Mouse (Mus musculus): ENCODE data around the gene Rimbp2.

DNA sequence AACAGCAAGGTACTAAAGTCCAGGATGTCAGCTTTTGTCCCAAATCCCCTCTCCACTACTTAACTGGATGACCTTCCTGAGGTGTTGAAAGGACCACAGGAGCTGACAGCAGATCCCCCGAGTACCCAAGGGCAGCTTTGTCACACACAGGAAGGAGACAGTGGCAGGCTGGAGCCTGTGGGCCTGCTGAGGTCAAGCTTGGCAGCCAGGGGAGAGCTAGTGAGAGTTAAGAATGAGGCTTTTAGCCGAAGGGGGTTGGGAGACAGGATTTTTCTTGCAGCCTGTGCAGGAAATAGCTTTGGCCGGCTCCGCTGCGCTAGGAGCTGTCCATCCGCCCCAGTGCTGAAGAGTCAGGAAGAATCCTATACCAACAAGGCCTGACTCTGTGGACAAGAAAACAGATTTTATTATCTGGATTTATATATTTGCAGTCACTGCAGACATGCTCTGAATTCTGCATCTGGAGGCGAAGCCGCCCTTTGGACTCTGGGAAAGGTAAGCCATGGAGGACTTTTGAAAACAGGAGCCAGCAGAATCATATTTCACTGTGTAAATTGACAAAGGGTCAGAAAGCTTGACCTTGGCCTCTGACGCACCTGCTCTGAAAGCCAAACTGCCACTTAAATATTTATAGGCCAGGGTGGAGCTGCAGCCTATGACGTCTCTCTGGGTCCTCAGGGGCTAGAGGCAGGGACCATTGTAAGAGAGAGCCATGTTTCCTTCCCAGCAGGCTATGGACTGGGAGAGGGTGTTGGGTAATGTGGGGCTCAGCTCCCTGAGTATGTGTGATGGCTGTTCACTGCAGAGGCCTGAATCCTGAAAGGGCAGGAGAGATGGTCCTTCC, 35.9 kb downstream of the Rimbp2 start:
- TF ChIP-seq HCFC1 (IDR thresholded peaks at IDR 0.05; ENCODE audit: low read depth, low read length) = no peak
- no peak for TF ChIP-seq MXI1 (IDR thresholded peaks at IDR 0.05; ENCODE audit: low read depth, low read length)
- no peak for TF ChIP-seq CTCF (IDR thresholded peaks at IDR 0.05 in 2 of 3, conservative IDR thresholded peaks at IDR 0.05 in 1 of 3; ENCODE audit: control insufficient read depth in 1 of 3, insufficient read depth in 1 of 3, low read depth in 2 of 3, low read length in 3 of 3, poor library complexity in 1 of 3, severe bottlenecking in 1 of 3)
- no peak for TF ChIP-seq CHD1 (IDR thresholded peaks at IDR 0.05; ENCODE audit: low read depth, low read length)
- no peak for TF ChIP-seq TCF12 (IDR thresholded peaks at IDR 0.05; ENCODE audit: low read depth, low read length)
- TF ChIP-seq POLR2A (IDR thresholded peaks at IDR 0.05; ENCODE audit: control insufficient read depth in 1 of 2, insufficient read depth in 1 of 2, low read depth in 1 of 2, low read length in 2 of 2, poor library complexity in 1 of 2) = no peak
- TF ChIP-seq ZNF384 (IDR thresholded peaks at IDR 0.05; ENCODE audit: low read depth, low read length) = no peak
- no peak for TF ChIP-seq ZMIZ1 (IDR thresholded peaks at IDR 0.05; ENCODE audit: low read depth, low read length)
- TF ChIP-seq TAL1 (IDR thresholded peaks at IDR 0.05; ENCODE audit: low read length) = no peak
- TF ChIP-seq EP300 (IDR thresholded peaks at IDR 0.05; ENCODE audit: low read depth in 1 of 2, low read length in 2 of 2) = no peak
- no peak for TF ChIP-seq BHLHE40 (IDR thresholded peaks at IDR 0.05; ENCODE audit: borderline replicate concordance, low read depth, low read length)
- TF ChIP-seq GATA1 (IDR thresholded peaks at IDR 0.05; ENCODE audit: low read depth, low read length) = no peak
- TF ChIP-seq RAD21 (IDR thresholded peaks at IDR 0.05; ENCODE audit: low read depth, low read length) = no peak

Measured in MEL (cell line).